Mouse (Mus musculus) lung, postnatal 0 days (tissue): ENCODE data around the gene Rsrc1.

Experiments
- CTCF ChIP-seq: IDR thresholded peaks from 2 replicates; pipeline ENCODE4 v1.5.1; 2016; ENCODE audit warnings: antibody characterized with exemption, mild to moderate bottlenecking
- EP300 ChIP-seq: IDR thresholded peaks from 2 replicates; pipeline ENCODE4 v1.6.1; 2016; ENCODE audit warnings: antibody characterized with exemption, mild to moderate bottlenecking, control low read depth

GRCm38 (mm10) chr3:67146280-67146679, 165.1 kb downstream of the Rsrc1 start:
- no peak for TF ChIP-seq CTCF
- no peak for TF ChIP-seq EP300
